8 mouse cellular contexts compared by ENCODE assay signal in the genomic region with DNA sequence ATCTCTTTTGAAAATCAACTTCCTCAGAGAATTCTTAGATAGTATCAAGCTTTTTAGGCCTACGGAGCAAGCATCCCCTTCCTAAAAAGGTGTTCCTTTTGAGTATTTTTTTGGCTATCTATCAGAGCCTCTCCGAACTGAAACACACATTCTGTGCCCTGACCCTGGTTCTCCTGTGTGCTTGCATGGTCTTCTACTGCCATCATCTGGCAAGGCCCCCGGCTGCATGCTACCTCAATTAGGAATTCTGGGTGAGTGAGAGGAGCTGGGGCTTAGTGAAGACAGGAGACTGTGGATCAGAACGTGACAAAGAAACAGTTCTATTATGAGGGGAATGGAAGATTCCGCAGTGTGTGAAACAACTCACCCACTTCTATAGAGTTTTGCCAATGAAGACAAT. TPM values are rescaled to one million over a fixed set of nuclear protein-coding genes. Genes with fewer than 3 reads are reported as not detected.
DNase-seq lines count a peak whose midpoint lies in the region; ATAC-seq and TF ChIP-seq lines count a peak whose summit lies in the region.

No protein-coding gene starts in this region.

- no peak overlapping the region for H3K4me2 ChIP-seq in liver, postnatal 0 days (ENCODE audit: low read depth, low read length)

- ATAC-seq in liver, postnatal 0 days, result no peak

- no peak overlapping the region for H3K27ac ChIP-seq in liver, postnatal 0 days (ENCODE audit: low read depth)

- WGBS in liver, postnatal 0 days (ENCODE audit: insufficient replicate concordance), result 26% methylated on average over 5 of the region's 5 CpGs

- H3K9me3 ChIP-seq in liver, postnatal 0 days (ENCODE audit: low read length), result no peaks in the 10 kb centered on the region

- H3K36me3 ChIP-seq in liver, postnatal 0 days (replicated peaks; ENCODE audit: insufficient read depth, low read length), result no peaks in the 10 kb centered on the region

- no peaks in the 10 kb centered on the region for H3K4me1 ChIP-seq in liver, postnatal 0 days (ENCODE audit: insufficient read depth)

- no peak for TF ChIP-seq EP300 in liver, postnatal 0 days (IDR thresholded peaks at IDR 0.05; ENCODE audit: low read depth)

- no peak overlapping the region for H3K4me3 ChIP-seq in liver, postnatal 0 days (ENCODE audit: low read depth, low read length)

- peak; percentile 76 for TF ChIP-seq CTCF in liver, postnatal 0 days (IDR thresholded peaks at IDR 0.05; ENCODE audit: low read depth)

- peak; percentile 31 to 40 for DNase-seq in left cerebral cortex, adult 18-20 months (ENCODE audit: low spot score in 2 of 2)
- no peak for DNase-seq in left cerebral cortex, adult 11 months (ENCODE audit: low spot score)
- peak; percentile 52 for DNase-seq in Muller cell, postnatal 12 days (ENCODE audit: inconsistent ontology term)
- DNase-seq in cerebellum, postnatal 25 days, result peak; percentile 43 to 67
- DNase-seq in heart, postnatal 4 days, result peak; percentile 70
- DNase-seq in liver, postnatal 0 days, result peak; percentile 44
- DNase-seq in right cerebral cortex, postnatal 14 days, result peak; percentile 61
- DNase-seq in gastrocnemius, adult 18-20 months (ENCODE audit: low spot score), result no peak

- no peak overlapping the region for H3K9ac ChIP-seq in liver, postnatal 0 days (replicated peaks)

- no peaks in the 10 kb centered on the region for H3K27me3 ChIP-seq in liver, postnatal 0 days (ENCODE audit: insufficient read depth, low read length)

RNA-seq across cellular contexts. Expression of gene Gm9195, which starts 24.7 kb away (rescaled TPM):
- not detected for total RNA-seq in left cerebral cortex, adult 18-20 months (2021)
- total RNA-seq in heart, postnatal 4 days (2021), result not detected
- not detected in 2 replicates for polyA plus RNA-seq in liver, postnatal 0 days (2015; fragmentation: Nextera tagmentation; extraction: Ambion mirVana)
- not detected for total RNA-seq in gastrocnemius, adult 18-20 months (2021)

Comparison
In these comparisons a context has a peak if more than half of its experiments do, and no peak if none do; other contexts are left out.
1. DNase-seq: peak in left cerebral cortex, adult 18-20 months (2 of 2), Muller cell, postnatal 12 days (single experiment), cerebellum, postnatal 25 days (2 of 2), heart, postnatal 4 days (single experiment), liver, postnatal 0 days (single experiment) and right cerebral cortex, postnatal 14 days (single experiment); none in left cerebral cortex, adult 11 months (single experiment) and gastrocnemius, adult 18-20 months (single experiment).